Mouse (Mus musculus) forebrain, embryonic 15.5 days (tissue): ENCODE measurements at regions not wholly inside any gene's neighbourhood (a gene's known extent, or its start where the extent isn't known, plus 50 kb on each side); places are given as distances from the start of the nearest gene placed in this dataset.

Experiments
- ATAC-seq: fragments of 200-750 bp; cut with Nextera tagmentation; replicated peaks from 2 replicates; pipeline ENCODE4 v1.8.0; 2017; ENCODE audit warnings: mild to moderate bottlenecking, moderate TSS enrichment, moderate library complexity
- H3K27ac ChIP-seq: fragments of 300-500 bp; sonication (generic); replicated peaks from 2 replicates; pipeline ENCODE4 v1.5.1; 2015; ENCODE audit warnings: mild to moderate bottlenecking, inconsistent platforms
- H3K27me3 ChIP-seq: fragments of 300-500 bp; sonication (generic); 2 replicates; pipeline ENCODE4 v1.6.1; 2015; ENCODE audit warnings: inconsistent platforms
- H3K36me3 ChIP-seq: fragments of 300-500 bp; sonication (generic); 2 replicates; pipeline ENCODE4 v1.6.1; 2015; ENCODE audit warnings: mild to moderate bottlenecking, inconsistent platforms
- H3K4me1 ChIP-seq: fragments of 300-500 bp; sonication (generic); 2 replicates; pipeline ENCODE4 v1.6.1; 2015; ENCODE audit warnings: inconsistent platforms
- H3K4me2 ChIP-seq: fragments of 300-500 bp; sonication (generic); replicated peaks from 2 replicates; pipeline ENCODE4 v1.6.1; 2015; ENCODE audit warnings: mild to moderate bottlenecking, inconsistent platforms
- H3K4me3 ChIP-seq: fragments of 300-500 bp; sonication (generic); 2 replicates; pipeline ENCODE4 v1.5.1; 2015; ENCODE audit warnings: mild to moderate bottlenecking, inconsistent platforms
- H3K9ac ChIP-seq: fragments of 300-500 bp; sonication (generic); replicated peaks from 2 replicates; pipeline ENCODE4 v1.6.1; 2015; ENCODE audit warnings: mild to moderate bottlenecking, inconsistent platforms
- H3K9me3 ChIP-seq: fragments of 300-500 bp; sonication (generic); 2 replicates; pipeline ENCODE4 v1.6.1; 2016; ENCODE audit warnings: inconsistent platforms
- WGBS: fragments of 180-500 bp; shearing (Covaris S2); methylation state at CpG from one replicate; pipeline ENCODE4 v1.1.7; 2015; ENCODE audit warnings: mixed read lengths; 5-methylcytosine and 5-hydroxymethylcytosine counted together

GRCm38 (mm10) chr8:31518903-31519302 lies 1909.6 kb upstream of the 5930422O12Rik start:
- ATAC-seq = no peak
- H3K9me3 ChIP-seq = no peaks in the 10 kb centered on the region
- H3K4me1 ChIP-seq = no peaks in the 10 kb centered on the region
- H3K27ac ChIP-seq = no peak overlapping the region
- H3K4me3 ChIP-seq = no peak overlapping the region
- 34% methylated on average over 1 of the region's 1 CpGs for WGBS
- H3K4me2 ChIP-seq = no peak overlapping the region
- H3K27me3 ChIP-seq = no peaks in the 10 kb centered on the region
- no peak overlapping the region for H3K9ac ChIP-seq
- H3K36me3 ChIP-seq = no peaks in the 10 kb centered on the region

DNA sequence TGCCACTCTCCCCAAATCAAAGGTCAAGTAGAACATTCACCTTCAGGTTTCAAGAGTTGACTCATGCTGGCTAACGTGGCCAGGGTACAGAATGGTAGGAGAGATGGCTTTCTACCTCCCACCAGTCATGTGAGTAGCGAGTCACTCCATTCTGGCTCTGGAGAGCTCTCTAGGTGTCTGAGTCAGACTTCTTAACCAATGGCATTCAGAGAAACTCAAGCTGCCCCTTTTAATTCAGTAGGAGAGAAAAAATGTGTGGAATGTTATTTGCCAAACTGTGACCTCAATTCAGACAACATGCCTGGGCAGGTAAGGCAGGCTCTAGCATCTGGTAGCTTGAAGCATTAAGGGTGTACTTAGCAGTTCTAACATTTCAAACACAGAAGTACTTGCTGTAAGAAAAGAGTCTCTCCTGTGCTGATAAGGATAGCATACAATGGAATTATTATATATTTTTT lies 1907.5 kb upstream of the 5930422O12Rik start:
- H3K36me3 ChIP-seq = no peaks in the 10 kb centered on the region
- H3K27ac ChIP-seq = no peak overlapping the region
- no peak overlapping the region for H3K4me2 ChIP-seq
- ATAC-seq = no peak
- no peaks in the 10 kb centered on the region for H3K4me1 ChIP-seq
- no peak overlapping the region for H3K4me3 ChIP-seq
- H3K9ac ChIP-seq = no peak overlapping the region
- H3K9me3 ChIP-seq = no peaks in the 10 kb centered on the region
- 55% methylated on average over 2 of the region's 2 CpGs for whole genome bisulfite sequencing
- H3K27me3 ChIP-seq = no peaks in the 10 kb centered on the region

GRCm38 (mm10) chr8:31525071-31525470 lies 1903.4 kb upstream of the 5930422O12Rik start:
- Histone ChIP-seq H3K4me2 (no peak overlapping the region), H3K4me1 (no peaks in the 10 kb centered on the region), H3K27me3 (no peaks in the 10 kb centered on the region), H3K9me3 (no peaks in the 10 kb centered on the region), H3K36me3 (no peaks in the 10 kb centered on the region), H3K4me3 (no peak overlapping the region), H3K27ac (no peak overlapping the region), H3K9ac (no peak overlapping the region)
- 61% methylated on average over 5 of the region's 5 CpGs for WGBS
- no peak for ATAC-seq

- no peak for ATAC-seq
- H3K4me3 ChIP-seq = no peak overlapping the region
Observed at GRCm38 (mm10) chr8:31539251-31539650, 1889.3 kb upstream of the 5930422O12Rik start.

DNA sequence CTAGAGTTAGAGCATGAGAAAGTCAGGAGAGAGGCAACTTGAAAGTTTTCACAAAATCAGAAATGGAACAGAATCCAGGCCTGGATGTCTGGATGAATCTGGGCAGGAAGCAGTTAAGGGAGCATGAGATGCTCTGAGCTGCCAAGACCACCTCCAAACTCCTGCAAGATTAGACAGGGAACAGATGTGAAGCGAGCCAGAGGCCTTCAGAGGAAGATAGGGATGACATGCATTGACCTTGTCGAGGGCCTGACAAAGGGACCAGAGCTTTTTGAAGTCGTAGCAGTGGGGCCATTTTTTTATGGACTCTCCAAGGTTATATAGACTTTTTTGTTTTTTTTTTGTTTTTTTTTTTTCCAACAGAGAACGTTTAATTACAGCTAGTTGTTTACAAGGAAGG lies 1886.9 kb upstream of the 5930422O12Rik start:
- Histone ChIP-seq H3K27ac (no peak overlapping the region), H3K36me3 (no peaks in the 10 kb centered on the region), H3K4me2 (no peak overlapping the region), H3K9ac (no peak overlapping the region), H3K9me3 (no peaks in the 10 kb centered on the region), H3K27me3 (no peaks in the 10 kb centered on the region), H3K4me1 (no peaks in the 10 kb centered on the region), H3K4me3 (no peak overlapping the region)
- 59% methylated on average over 4 of the region's 4 CpGs for WGBS
- ATAC-seq = no peak

More at GRCm38 (mm10) chr8:31539251-31539650, 1889.3 kb upstream of the 5930422O12Rik start:
- no peaks in the 10 kb centered on the region for H3K36me3 ChIP-seq
- H3K4me2 ChIP-seq = no peak overlapping the region
- H3K27ac ChIP-seq = no peak overlapping the region
- H3K27me3 ChIP-seq = no peaks in the 10 kb centered on the region
- H3K4me1 ChIP-seq = no peaks in the 10 kb centered on the region
- WGBS = 95% methylated on average over 3 of the region's 3 CpGs
- no peaks in the 10 kb centered on the region for H3K9me3 ChIP-seq
- no peak overlapping the region for H3K9ac ChIP-seq

- H3K9ac ChIP-seq = no peak overlapping the region
- no peak for ATAC-seq
- H3K27ac ChIP-seq = no peak overlapping the region
- no peaks in the 10 kb centered on the region for H3K36me3 ChIP-seq
- H3K27me3 ChIP-seq = no peaks in the 10 kb centered on the region
- H3K4me2 ChIP-seq = no peak overlapping the region
- no peak overlapping the region for H3K4me3 ChIP-seq
- H3K9me3 ChIP-seq = no peaks in the 10 kb centered on the region
- H3K4me1 ChIP-seq = no peaks in the 10 kb centered on the region
Observed at GRCm38 (mm10) chr8:31574136-31574535, 1854.4 kb upstream of the 5930422O12Rik start.

- H3K4me3 ChIP-seq = no peak overlapping the region
- H3K36me3 ChIP-seq = no peaks in the 10 kb centered on the region
- no peaks in the 10 kb centered on the region for H3K9me3 ChIP-seq
- no peak overlapping the region for H3K4me2 ChIP-seq
- 73% methylated on average over 2 of the region's 2 CpGs for WGBS
- no peaks in the 10 kb centered on the region for H3K4me1 ChIP-seq
- ATAC-seq = no peak
- no peaks in the 10 kb centered on the region for H3K27me3 ChIP-seq
- no peak overlapping the region for H3K27ac ChIP-seq
- no peak overlapping the region for H3K9ac ChIP-seq
Observed at GRCm38 (mm10) chr8:31576129-31576528, 1852.4 kb upstream of the 5930422O12Rik start.

GRCm38 (mm10) chr8:31584661-31585060 lies 1843.8 kb upstream of the 5930422O12Rik start:
- Histone ChIP-seq H3K4me2 (no peak overlapping the region), H3K36me3 (no peaks in the 10 kb centered on the region), H3K4me3 (no peak overlapping the region), H3K9ac (no peak overlapping the region), H3K27ac (no peak overlapping the region), H3K27me3 (no peaks in the 10 kb centered on the region), H3K4me1 (no peaks in the 10 kb centered on the region), H3K9me3 (no peaks in the 10 kb centered on the region)
- WGBS = 93% methylated on average over 1 of the region's 1 CpGs
- ATAC-seq = no peak

- H3K4me2 ChIP-seq = no peak overlapping the region
- H3K9me3 ChIP-seq = no peaks in the 10 kb centered on the region
- H3K4me1 ChIP-seq = no peaks in the 10 kb centered on the region
- ATAC-seq = no peak
- WGBS = 73% methylated on average over 5 of the region's 5 CpGs
- H3K4me3 ChIP-seq = no peak overlapping the region
- H3K27me3 ChIP-seq = no peaks in the 10 kb centered on the region
- no peaks in the 10 kb centered on the region for H3K36me3 ChIP-seq
- H3K9ac ChIP-seq = no peak overlapping the region
- no peak overlapping the region for H3K27ac ChIP-seq
Observed at GRCm38 (mm10) chr8:31599536-31599935, 1829.0 kb upstream of the 5930422O12Rik start.

- H3K36me3 ChIP-seq = no peaks in the 10 kb centered on the region
- H3K4me1 ChIP-seq = no peaks in the 10 kb centered on the region
- no peak overlapping the region for H3K4me3 ChIP-seq
- no peak for ATAC-seq
- no peak overlapping the region for H3K4me2 ChIP-seq
- WGBS = 82% methylated on average over 3 of the region's 3 CpGs
- no peaks in the 10 kb centered on the region for H3K27me3 ChIP-seq
- H3K9me3 ChIP-seq = no peaks in the 10 kb centered on the region
- no peak overlapping the region for H3K27ac ChIP-seq
- H3K9ac ChIP-seq = no peak overlapping the region
Observed at GRCm38 (mm10) chr8:31600979-31601378, 1827.5 kb upstream of the 5930422O12Rik start.

DNA sequence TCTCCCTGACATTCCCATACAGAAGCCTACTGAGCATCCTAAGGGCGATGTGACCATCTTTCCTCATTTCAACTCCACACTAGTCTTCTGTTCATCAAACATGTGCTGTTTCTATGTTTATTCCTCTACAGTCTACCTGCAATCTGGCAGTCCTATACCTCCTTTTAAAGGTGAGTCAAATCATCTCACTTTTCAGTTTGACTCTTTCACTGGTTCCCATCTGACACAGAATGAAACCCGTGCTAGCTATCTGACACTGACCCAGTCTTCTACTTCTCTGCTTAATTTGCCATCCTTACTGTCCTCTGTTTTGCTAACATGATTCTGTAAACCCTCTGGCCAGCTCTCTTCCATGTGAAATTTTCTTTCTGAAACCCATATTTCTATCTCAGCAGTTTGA lies 1812.0 kb upstream of the 5930422O12Rik start:
- Histone ChIP-seq H3K27ac (no peak overlapping the region), H3K4me1 (no peaks in the 10 kb centered on the region), H3K9me3 (no peaks in the 10 kb centered on the region), H3K4me2 (no peak overlapping the region), H3K4me3 (no peak overlapping the region), H3K36me3 (no peaks in the 10 kb centered on the region), H3K9ac (no peak overlapping the region), H3K27me3 (no peaks in the 10 kb centered on the region)
- WGBS = 95% methylated on average over 2 of the region's 2 CpGs
- no peak for ATAC-seq

- H3K4me3 ChIP-seq = no peak overlapping the region
- no peaks in the 10 kb centered on the region for H3K9me3 ChIP-seq
- WGBS = 88% methylated on average over 2 of the region's 2 CpGs
- H3K27ac ChIP-seq = no peak overlapping the region
- no peaks in the 10 kb centered on the region for H3K4me1 ChIP-seq
- no peak for ATAC-seq
- H3K4me2 ChIP-seq = no peak overlapping the region
- no peaks in the 10 kb centered on the region for H3K27me3 ChIP-seq
- H3K36me3 ChIP-seq = no peaks in the 10 kb centered on the region
- no peak overlapping the region for H3K9ac ChIP-seq
Observed at GRCm38 (mm10) chr8:31627708-31628107, 1800.8 kb upstream of the 5930422O12Rik start.

GRCm38 (mm10) chr8:31628146-31628545 lies 1800.4 kb upstream of the 5930422O12Rik start:
- no peaks in the 10 kb centered on the region for H3K36me3 ChIP-seq
- H3K4me1 ChIP-seq = no peaks in the 10 kb centered on the region
- no peaks in the 10 kb centered on the region for H3K27me3 ChIP-seq
- H3K4me2 ChIP-seq = no peak overlapping the region
- H3K4me3 ChIP-seq = no peak overlapping the region
- H3K9ac ChIP-seq = no peak overlapping the region
- ATAC-seq = no peak
- WGBS = 97% methylated on average over 2 of the region's 2 CpGs
- no peaks in the 10 kb centered on the region for H3K9me3 ChIP-seq
- no peak overlapping the region for H3K27ac ChIP-seq
